Mouse (Mus musculus) liver, postnatal 0 days (tissue): Measurements from ENCODE around the gene Tbc1d10a. TPM values are rescaled to one million over a fixed set of nuclear protein-coding genes. Genes with fewer than 3 reads are reported as not detected.

Experiments used
- ATAC-seq: fragments of 200-750 bp; cut with Nextera tagmentation; 2 replicates; pipeline ENCODE4 v1.8.0; 2017; ENCODE audit warnings: mild to moderate bottlenecking, moderate library complexity
- DNase-seq: peaks from one replicate; pipeline ENCODE4 v3.0.0-alpha.2; 2016
- H3K27ac ChIP-seq: fragments of 300-500 bp; sonication (generic); 2 replicates; pipeline ENCODE4 v1.5.1; 2014; ENCODE audit warnings: antibody characterized with exemption, moderate library complexity, mild to moderate bottlenecking, low read depth
- H3K27me3 ChIP-seq: fragments of 300-500 bp; sonication (generic); 2 replicates; pipeline ENCODE4 v1.6.1; 2014; ENCODE audit warnings: low read length, control low read depth, mixed read lengths; ENCODE audit not compliant: insufficient read depth
- H3K36me3 ChIP-seq: fragments of 300-500 bp; sonication (generic); replicated peaks from 2 replicates; pipeline ENCODE4 v1.6.1; 2014; ENCODE audit warnings: mild to moderate bottlenecking, control low read depth, low read length, moderate library complexity, mixed read lengths; ENCODE audit not compliant: insufficient read depth
- H3K4me1 ChIP-seq: fragments of 300-500 bp; sonication (generic); 2 replicates; pipeline ENCODE4 v1.6.1; 2014; ENCODE audit warnings: antibody characterized with exemption, mild to moderate bottlenecking, control low read depth; ENCODE audit not compliant: insufficient read depth
- H3K4me2 ChIP-seq: fragments of 300-500 bp; sonication (generic); 2 replicates; pipeline ENCODE4 v1.6.1; 2014; ENCODE audit warnings: low read depth, mild to moderate bottlenecking, low read length, moderate library complexity, mixed read lengths
- H3K4me3 ChIP-seq: fragments of 300-500 bp; sonication (generic); 2 replicates; pipeline ENCODE4 v1.5.1; 2014; ENCODE audit warnings: low read depth, low read length
- H3K9ac ChIP-seq: fragments of 300-500 bp; sonication (generic); replicated peaks from 2 replicates; pipeline ENCODE4 v1.6.1; 2014; ENCODE audit warnings: mild to moderate bottlenecking, moderate library complexity
- H3K9me3 ChIP-seq: fragments of 300-500 bp; sonication (generic); 2 replicates; pipeline ENCODE4 v1.6.1; 2016; ENCODE audit warnings: mild to moderate bottlenecking, control low read depth, low read length, mixed read lengths
- CTCF ChIP-seq: sonication (generic); IDR thresholded peaks from 2 replicates; pipeline ENCODE4 v1.5.1; 2016; ENCODE audit warnings: antibody characterized with exemption, low read depth
- EP300 ChIP-seq: IDR thresholded peaks from 2 replicates; pipeline ENCODE4 v1.6.1; 2016; ENCODE audit warnings: antibody characterized with exemption, low read depth, mild to moderate bottlenecking
- WGBS: fragments of 180-500 bp; shearing (Covaris S2); extraction: QIAGEN DNeasy Blood & Tissue Kit; methylation state at CpG from one replicate; pipeline ENCODE4 v1.1.7; 2014; ENCODE audit not compliant: insufficient replicate concordance; 5-methylcytosine and 5-hydroxymethylcytosine counted together
- microRNA-seq: library from miRNA; unstranded; fragments of <30 nt; microRNA quantifications from one replicate; pipeline ENCODE4, GENCODE M21; 2016
- polyA plus RNA-seq: library from polyadenylated mRNA; unstranded; fragments of >200 nt; fragmentation: Nextera tagmentation; extraction: Ambion mirVana; gene quantifications from 2 replicates; pipeline ENCODE4 v1.2.1, GENCODE M21; 2015

The Tbc1d10a gene
- polyA plus RNA-seq, 1 experiment from 2014 or later = 5.6 TPM

DNA sequence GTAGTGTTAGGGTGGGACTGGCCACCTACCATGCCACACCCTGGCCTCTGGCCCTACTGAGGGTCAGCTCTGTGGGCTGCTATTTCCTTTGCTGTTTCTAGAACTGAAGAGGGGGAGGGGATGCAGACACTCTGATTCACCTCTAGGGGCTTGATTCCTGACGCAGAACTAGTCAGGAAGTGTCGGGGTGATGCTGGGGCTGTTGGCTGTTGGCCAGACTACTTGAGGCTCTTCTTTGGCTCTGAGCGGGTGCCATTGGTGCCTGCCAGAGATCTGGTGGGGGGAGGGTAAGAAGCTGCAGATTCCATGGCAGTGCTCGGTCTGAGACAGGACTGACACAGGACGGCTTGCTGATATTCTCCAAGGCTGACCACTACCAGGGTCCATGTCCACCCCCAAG is 75.4 kb downstream of the Tbc1d10a start:
- WGBS = 47% methylated on average over 5 of the region's 5 CpGs
- H3K27me3 ChIP-seq = peaks cover 20% of the 10 kb centered on the region
- H3K4me3 ChIP-seq = no peak overlapping the region
- no peaks in the 10 kb centered on the region for H3K9me3 ChIP-seq
- TF ChIP-seq EP300 (no peak), CTCF (peak; percentile 29)
- no peaks in the 10 kb centered on the region for H3K36me3 ChIP-seq
- H3K4me2 ChIP-seq = no peak overlapping the region
- no peak overlapping the region for H3K9ac ChIP-seq
- DNase-seq = no peak
- no peak overlapping the region for H3K27ac ChIP-seq
- ATAC-seq = no peak
- peaks cover 32% of the 10 kb centered on the region for H3K4me1 ChIP-seq

DNA sequence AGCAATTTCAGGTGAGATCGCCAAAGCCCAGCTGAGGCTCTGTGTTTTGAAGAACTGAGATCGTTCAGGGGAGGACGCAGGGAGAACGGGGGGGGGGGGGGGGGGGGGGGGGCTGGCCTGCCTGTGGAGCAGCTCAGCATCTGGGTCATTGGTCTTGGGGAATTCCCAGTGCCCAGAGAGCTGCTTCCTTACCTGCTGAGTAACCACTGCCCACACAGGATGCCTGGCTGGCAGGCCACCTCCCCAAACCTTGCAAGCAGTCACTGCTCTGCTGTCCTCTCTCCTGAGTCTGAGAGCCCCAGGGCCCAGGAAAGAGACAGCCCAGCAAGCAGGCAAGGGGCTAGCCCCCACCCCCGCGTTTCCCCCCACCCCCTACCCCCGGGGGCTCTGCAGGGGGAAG is 76.3 kb downstream of the Tbc1d10a start:
- Histone ChIP-seq H3K27ac (no peak overlapping the region), H3K4me3 (no peak overlapping the region), H3K9me3 (no peaks in the 10 kb centered on the region), H3K4me2 (no peak overlapping the region), H3K36me3 (no peaks in the 10 kb centered on the region), H3K9ac (no peak overlapping the region), H3K27me3 (peaks cover 29% of the 10 kb centered on the region), H3K4me1 (peaks cover 28% of the 10 kb centered on the region)
- no peak for ATAC-seq
- TF ChIP-seq CTCF (no peak), EP300 (no peak)
- DNase-seq = no peak
- WGBS = 26% methylated on average over 6 of the region's 7 CpGs

GRCm38 (mm10) chr11:4263296-4263695 is 76.7 kb downstream of the Tbc1d10a start:
- Histone ChIP-seq H3K9ac (no peak overlapping the region), H3K4me3 (no peak overlapping the region), H3K27me3 (peaks cover 33% of the 10 kb centered on the region), H3K4me1 (peaks cover 24% of the 10 kb centered on the region), H3K9me3 (no peaks in the 10 kb centered on the region), H3K36me3 (no peaks in the 10 kb centered on the region), H3K27ac (no peak overlapping the region), H3K4me2 (no peak overlapping the region)
- 46% methylated on average over 1 of the region's 1 CpGs for WGBS
- DNase-seq (no peak), ATAC-seq (no peak)
- no peak for TF ChIP-seq CTCF
- TF ChIP-seq EP300 = no peak

- TF ChIP-seq EP300 = no peak
- no peak for TF ChIP-seq CTCF
- Histone ChIP-seq H3K9me3 (no peaks in the 10 kb centered on the region), H3K27ac (no peak overlapping the region), H3K4me2 (no peak overlapping the region), H3K27me3 (peaks cover 41% of the 10 kb centered on the region), H3K9ac (no peak overlapping the region), H3K4me3 (no peak overlapping the region), H3K4me1 (peaks cover 19% of the 10 kb centered on the region), H3K36me3 (no peaks in the 10 kb centered on the region)
- ATAC-seq (no peak), DNase-seq (no peak)
- 67% methylated on average over 7 of the region's 7 CpGs for WGBS
These were observed 77.5 kb downstream of the Tbc1d10a start for GRCm38 (mm10) chr11:4264066-4264465.

Small RNAs within 50 kb of the gene (microRNA-seq; reads per million reads assigned to microRNA genes)
- gene Mir3060 = 3.2 reads per million

Other genes with a start within 250 kb of the Tbc1d10a start
- 24.3 and 26.5 TPM in 2 replicates for gene Pes1, start 222.8 kb upstream of the Tbc1d10a start, polyA plus RNA-seq
- not detected in 2 replicates for gene 4930556J24Rik, start 210.0 kb upstream of the Tbc1d10a start, polyA plus RNA-seq
- gene Gal3st1, start 203.2 kb upstream of the Tbc1d10a start, polyA plus RNA-seq = 7.5 and 8.5 TPM in 2 replicates
- 10.9 and 12.1 TPM in 2 replicates for gene Sec14l4, start 155.3 kb upstream of the Tbc1d10a start, polyA plus RNA-seq
- gene Sec14l3, start 121.9 kb upstream of the Tbc1d10a start, polyA plus RNA-seq = 0.11 TPM in 1 of 2 replicates, not detected in the other
- 17.7 and 21.1 TPM in 2 replicates for gene Mtfp1, start 91.3 kb upstream of the Tbc1d10a start, polyA plus RNA-seq
- gene Sec14l2, start 63.4 kb upstream of the Tbc1d10a start, polyA plus RNA-seq = 48.0 and 54.2 TPM in 2 replicates
- gene Rnf215, start 51.6 kb upstream of the Tbc1d10a start, polyA plus RNA-seq = 6.4 and 6.8 TPM in 2 replicates
- gene Ccdc157, start 26.5 kb upstream of the Tbc1d10a start, polyA plus RNA-seq = 0.36 and 0.52 TPM in 2 replicates
- gene Sf3a1, start 26.4 kb upstream of the Tbc1d10a start, polyA plus RNA-seq = 8.5 and 8.8 TPM in 2 replicates
- 1.8 and 2.0 TPM in 2 replicates for gene Castor1, start 31.4 kb downstream of the Tbc1d10a start, polyA plus RNA-seq
- gene Osm, start 49.6 kb downstream of the Tbc1d10a start, polyA plus RNA-seq = 0.58 and 1.3 TPM in 2 replicates
- gene Lif, start 70.8 kb downstream of the Tbc1d10a start, polyA plus RNA-seq = not detected in 2 replicates